Mouse (Mus musculus) cerebellum, postnatal 10 days (tissue): ENCODE measurements around the gene Wwtr1.

Source experiments
- DNase-seq, 2 experiments: peaks; one replicate each; pipeline ENCODE4 v3.0.0; 2021; ENCODE audit warnings: mixed read lengths in 2 of 2

Gene Wwtr1

GRCm38 (mm10) chr3:57557408-57557807, 18.3 kb downstream of the Wwtr1 start:
- no peak for DNase-seq

DNA sequence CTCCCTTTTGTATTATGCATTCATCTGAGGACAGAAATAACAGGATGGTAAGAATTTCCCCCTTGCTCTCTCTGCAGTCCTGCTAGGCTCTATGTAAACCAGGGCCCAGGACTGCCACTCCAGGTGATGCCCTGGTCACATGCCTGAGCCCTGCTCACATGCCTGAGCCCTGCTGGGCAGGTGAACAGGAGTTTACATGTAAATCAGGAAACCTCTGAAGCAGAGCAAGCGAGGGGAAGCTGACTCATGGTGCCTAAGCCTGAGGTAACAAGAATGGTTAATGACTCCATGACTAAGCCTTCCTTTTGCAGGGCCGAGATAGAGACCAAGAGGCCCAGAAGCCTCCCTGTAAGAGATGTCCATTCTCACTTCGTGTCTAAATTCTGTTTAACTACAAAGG, 20.1 kb downstream of the Wwtr1 start:
- DNase-seq = no peak

GRCm38 (mm10) chr3:57554890-57555239, 20.8 kb downstream of the Wwtr1 start:
- DNase-seq = no peak

DNA sequence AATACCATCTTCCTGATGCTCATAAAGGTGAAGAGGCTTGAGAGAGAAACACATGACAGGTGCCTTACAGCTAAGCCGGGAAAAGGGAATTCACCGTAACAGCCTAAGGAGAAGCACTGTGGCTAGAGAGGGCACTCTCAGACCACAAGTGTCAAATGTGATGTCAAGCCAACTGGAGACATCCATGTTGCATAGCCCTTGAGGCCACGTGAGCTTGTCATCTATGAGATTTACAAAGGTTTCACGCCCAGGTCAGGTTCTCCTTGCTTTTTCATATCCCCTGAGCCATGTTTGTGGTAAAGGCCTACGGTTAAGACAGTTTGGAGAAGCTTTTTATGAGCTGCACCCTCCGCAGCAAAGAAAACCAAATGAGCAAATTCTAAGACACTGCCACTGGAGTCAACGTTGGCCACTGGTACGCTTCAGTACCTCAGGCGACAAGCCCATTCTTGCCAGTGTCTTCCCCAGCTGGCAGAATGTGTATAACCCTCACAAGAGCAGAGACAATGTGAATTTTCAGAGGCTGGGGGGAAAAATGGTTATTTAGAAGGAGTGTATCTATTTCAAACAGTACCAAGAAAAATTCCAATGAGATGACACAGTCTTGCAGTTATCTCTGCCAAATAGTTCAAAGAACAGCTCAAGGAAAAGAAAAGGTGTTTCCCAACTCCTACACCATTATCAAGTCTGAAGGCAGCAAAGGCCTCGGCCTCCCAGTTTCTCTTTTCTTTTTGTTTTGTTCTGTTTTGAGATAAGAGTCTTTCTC, 21.4 kb downstream of the Wwtr1 start:
- DNase-seq = no peak

- DNase-seq = no peak
These were observed 22.6 kb downstream of the Wwtr1 start for GRCm38 (mm10) chr3:57553108-57553507.

GRCm38 (mm10) chr3:57551210-57551609, 24.5 kb downstream of the Wwtr1 start:
- DNase-seq = no peak

DNA sequence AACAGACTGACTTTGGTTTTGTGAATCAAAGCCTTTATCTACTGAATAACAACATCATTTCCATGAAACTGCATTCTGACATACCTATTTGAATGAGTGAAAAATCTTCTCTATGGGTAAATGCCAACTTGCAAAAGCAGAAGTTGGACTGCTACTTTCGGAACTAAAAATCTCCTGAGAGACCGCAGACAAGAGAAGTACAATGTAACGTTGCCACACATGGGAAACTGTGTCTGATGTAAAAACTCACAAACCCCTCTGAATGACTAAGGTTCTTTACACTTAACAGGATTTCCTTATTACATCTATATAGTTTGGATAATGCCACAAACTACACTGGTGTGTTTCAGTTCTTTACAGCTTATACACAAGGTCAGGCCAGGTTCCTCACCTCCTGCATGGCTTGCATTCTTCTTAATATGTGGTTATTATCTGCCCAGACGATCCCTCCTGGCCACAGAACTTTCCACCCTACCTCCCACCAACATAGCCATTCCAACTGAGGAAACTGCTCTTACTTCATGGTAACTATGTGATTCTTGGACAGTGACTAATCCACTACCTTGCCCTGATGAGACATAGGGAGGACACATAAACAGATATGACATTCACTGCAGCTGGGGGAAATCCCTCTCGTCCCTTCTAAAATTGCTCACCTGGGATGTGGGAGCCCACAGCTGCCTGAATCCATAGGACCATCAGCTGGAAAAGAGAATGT, 25.1 kb downstream of the Wwtr1 start:
- no peak for DNase-seq

- DNase-seq = no peak
These were observed 31.6 kb downstream of the Wwtr1 start for GRCm38 (mm10) chr3:57544154-57544553.

DNA sequence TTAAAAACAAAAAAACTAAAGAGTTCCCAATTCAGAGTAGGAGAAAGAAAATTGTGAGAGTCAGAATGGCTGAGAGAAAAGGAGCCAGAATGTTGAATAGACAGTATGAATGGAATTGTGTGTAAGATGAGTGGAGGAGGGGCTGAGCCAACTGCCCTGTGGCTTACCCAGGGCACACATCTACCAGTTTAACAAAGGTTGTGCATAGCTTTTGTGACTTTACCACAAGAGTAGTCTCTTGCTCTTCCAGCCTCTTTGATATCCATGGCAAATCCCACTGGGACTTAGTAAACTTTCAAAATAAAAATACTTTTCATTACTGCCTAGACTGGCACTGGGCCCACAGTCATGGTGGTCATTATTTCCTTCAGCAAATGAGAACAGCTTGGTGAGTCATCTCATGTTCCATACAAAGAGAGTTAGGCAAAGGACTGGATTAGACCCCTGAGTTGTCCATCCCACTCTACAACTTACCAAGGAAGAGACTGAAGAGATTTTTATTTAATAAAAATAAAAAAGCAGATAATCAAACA, 32.8 kb downstream of the Wwtr1 start:
- DNase-seq = no peak

DNA sequence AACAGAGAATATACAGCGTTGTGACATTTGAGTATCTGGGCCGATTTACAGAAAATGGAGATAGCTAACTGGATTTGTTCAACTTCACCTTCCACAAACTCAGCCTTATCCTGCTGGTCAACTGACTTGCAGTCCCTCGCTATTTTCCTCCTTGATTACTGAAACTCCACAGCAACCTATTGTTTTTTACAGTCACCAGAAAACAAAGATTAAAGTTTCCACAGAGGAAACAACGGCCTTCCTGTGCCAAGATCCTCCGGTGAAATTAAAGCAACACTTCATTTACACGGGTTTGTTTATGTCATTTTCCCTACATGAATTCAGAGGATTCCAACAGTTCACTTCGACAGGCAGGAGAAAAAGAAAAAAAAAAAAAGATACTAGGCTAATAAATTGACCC, 34.5 kb downstream of the Wwtr1 start:
- DNase-seq = no peak

DNA sequence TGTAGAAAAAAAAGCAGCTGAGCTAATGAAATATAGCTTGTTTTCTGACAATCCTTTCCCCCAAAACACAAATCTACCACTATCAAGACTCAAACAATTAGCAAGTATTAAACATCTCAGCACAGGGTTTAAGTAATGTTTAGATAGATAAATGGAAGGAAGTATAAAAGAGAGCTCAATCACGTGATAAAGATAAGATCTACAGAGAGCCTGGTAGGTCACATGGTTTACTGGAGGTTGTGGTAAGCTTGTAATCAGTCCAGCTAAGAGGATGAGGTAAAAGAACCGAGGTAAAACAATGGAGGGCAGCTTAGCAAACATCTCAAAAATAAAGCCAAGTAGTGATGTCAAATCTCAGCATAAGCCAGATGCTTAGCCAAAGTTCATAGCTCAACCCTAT, 35.2 kb downstream of the Wwtr1 start:
- DNase-seq = no peak

GRCm38 (mm10) chr3:57535483-57536185, 40.1 kb downstream of the Wwtr1 start:
- DNase-seq = no peak

DNA sequence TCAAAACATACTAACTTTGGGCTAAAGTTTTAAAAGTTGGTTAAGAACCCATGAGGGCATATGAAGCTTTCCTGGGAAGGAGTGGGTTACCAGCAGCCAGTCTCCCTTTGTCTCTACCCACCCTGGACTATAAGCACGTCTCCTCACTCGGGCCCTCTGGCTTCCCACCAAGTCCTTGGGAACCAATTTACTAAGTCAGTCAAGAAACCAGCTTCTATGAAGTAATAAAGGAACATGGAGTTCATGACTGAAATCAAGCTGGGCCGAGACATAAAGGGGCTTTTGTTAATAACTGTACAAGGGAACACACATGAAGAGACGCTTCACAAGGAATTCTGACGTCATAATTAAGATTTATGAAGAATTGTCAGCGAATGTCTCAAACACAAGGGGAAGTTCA, 41.3 kb downstream of the Wwtr1 start:
- DNase-seq = peak in 1 of 2 experiments; percentile 17

DNA sequence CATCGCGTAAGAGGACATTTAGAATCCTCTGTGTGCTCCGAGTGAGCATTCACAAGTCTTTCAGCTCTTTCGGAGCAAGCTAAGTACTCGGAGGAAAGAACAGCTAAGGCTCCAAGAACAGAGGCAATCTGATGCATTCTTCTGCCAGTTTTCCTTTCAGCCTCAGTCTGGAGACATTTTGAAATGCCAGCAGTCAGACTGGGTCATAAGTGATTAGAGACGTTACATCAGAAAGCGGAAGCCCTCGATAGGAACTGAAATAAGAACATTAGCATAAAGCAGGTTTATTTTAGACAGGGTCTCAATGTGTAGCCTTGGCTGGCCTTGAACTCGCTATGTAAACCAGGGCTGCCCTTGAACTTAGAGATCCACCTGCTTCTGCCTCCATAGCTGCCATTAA, 41.8 kb downstream of the Wwtr1 start:
- DNase-seq = no peak

DNA sequence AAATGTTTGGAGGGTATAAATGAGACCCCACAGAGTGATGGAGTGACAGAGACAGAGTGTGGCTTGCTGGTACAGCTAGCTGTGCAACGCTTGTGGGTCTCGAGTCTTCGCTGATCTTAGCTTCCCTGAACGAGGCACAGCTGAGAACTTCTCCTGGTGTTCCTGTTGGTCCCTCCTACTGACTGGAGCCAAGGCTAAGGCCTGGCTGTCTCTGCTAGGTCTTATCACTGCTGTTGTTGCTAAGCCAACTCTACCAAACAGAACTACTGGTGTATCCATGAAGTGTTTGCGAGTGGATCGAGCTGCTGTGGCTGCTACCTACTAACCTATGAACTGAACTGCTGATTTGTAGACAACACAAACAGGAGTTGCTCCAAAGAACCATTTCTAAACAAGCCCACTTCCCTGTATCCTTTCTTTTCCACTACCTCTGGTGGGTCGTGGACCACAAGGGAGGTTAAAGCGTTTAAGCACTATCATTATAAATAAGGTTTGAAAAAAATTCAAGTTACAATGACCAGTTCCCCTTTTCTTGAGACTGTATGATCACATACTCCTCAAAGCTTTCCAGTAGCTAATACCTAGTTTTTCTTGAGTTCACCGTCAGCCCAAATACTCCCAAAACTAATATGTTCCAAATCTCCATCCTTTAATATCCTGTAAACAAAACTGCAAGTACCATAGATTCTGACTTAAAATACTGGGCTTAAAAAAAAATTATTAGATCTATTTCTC, 42.6 kb downstream of the Wwtr1 start:
- DNase-seq = no peak

DNA sequence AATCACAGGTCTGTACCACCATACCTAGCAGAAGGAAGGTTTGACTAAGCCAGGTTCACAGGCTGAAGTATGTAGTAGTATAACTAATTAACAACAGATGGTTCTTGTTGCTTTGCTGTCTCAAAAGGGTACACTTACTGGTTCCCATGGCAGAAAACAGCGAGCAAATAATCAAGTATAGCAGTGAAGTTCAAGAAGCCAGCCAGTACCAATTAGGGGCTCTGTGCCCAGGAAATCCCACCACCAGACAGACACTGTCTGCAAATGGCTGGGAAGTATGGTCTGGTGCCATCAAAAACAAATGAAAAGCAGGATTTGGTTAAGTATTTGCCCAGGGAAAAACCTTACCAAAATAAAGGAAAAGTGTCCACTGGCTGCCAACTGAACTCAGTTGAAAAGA, 44.9 kb downstream of the Wwtr1 start:
- DNase-seq = no peak

GRCm38 (mm10) chr3:57530221-57530620, 45.5 kb downstream of the Wwtr1 start:
- no peak for DNase-seq

DNA sequence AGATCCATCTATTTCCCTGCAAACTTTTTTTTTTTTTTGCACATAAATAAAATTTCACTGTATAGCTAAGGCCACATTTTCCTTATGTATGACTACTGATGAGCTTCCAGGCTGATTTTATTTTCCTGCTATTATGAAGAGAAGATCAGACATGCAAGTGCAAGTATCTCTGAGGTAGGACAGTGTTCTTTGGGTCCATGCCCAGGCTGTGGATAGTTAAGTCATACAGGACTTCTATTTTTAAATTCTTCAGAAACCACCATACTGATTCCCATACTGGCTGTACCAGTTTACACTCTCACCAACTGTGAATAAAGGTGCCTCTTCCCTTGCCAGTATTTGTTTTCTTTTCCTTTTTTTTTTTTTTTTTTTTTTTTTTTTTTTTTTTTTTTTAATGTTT, 48.6 kb downstream of the Wwtr1 start:
- no peak for DNase-seq

- DNase-seq = no peak
These were observed 52.6 kb downstream of the Wwtr1 start for GRCm38 (mm10) chr3:57523093-57523492.

DNA sequence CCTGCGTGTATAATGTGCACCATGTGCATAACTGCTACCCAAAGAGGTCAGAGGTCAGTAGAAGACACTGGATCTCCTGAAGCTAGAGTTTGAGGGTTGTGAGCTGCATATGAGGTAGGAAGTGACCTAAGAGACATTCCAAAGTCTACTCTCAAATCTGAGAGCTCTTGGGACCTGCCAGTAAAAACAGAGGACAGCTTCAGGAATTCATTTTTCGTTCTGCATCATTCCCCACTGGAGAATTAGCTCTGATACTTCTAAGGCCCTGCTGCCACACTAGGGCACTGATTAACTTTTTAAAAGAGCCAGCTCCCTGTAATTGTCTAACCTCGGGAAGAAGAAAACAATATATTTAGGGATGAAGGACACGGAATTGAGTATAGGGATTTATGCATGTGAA, 53.8 kb downstream of the Wwtr1 start:
- DNase-seq = no peak

- DNase-seq = no peak
These were observed 55.7 kb downstream of the Wwtr1 start for GRCm38 (mm10) chr3:57519995-57520394.

DNA sequence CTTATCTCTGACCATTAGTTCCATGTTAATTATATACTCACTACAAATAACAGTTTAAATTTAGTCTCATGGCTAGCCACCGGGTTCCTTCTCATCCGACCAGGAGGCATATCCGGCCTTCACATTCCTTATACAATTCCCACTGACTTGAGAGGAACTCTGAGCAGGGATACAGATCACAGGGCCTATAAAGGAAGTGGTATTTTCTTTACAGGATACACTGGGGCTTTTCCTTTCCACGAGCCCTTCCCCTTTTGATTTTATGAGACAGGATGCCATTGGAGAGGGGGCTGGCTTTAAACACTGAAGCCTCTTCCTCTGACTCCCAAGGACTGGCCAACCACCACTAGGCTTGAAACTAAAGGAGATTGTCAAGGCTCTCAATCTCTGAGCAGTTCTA, 59.6 kb downstream of the Wwtr1 start:
- no peak for DNase-seq

DNA sequence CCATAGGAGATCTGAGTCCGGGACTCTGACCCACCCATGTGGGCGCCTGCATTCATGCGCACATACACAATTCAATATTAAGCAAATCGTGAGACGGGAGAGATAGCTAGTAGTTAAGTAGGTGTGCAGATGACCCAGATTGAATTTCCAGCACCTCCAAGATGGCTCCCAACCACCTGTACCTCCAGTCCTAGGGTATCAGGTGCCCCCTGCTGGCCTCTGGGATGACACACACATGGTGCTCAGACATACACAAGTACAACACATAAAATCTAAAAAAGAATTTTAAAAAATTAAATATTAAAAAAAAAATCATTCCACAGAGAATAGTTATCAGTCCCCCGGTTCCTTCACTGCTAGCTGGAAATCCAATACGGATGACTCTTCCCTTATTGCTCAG, 60.7 kb downstream of the Wwtr1 start:
- DNase-seq = no peak
